Comparison of ENCODE assay signal across 34 mouse cellular contexts in the genomic region with DNA sequence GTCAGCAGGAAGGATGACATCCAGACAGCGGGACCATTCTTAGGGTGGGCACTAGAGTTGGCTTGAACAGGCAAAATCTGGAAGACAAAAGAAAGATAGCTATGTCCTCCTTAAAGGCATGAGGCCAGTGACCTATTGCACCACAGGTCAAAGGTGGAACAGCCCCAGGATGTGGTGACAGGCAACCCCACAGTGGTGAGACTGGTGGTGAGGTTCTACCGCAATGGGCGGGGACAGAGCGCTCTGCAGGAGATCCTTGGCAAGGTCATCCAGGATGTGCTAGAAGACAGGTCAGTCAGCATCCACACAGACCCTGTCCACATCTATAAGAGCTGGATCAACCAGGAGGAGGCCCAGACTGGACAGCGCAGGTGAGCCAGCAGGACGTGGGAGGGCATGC. TPM values are rescaled to one million over a fixed set of nuclear protein-coding genes. Genes with fewer than 3 reads are reported as not detected.
DNase-seq lines count a peak whose midpoint lies in the region; ATAC-seq and TF ChIP-seq lines count a peak whose summit lies in the region.
"Had no signal": no experiment of that assay in that cellular context is flagged by ENCODE, and none has a peak within 500 bp of the region (broad histone marks: within the 10 kb centered on the region; RNA-seq: fewer than 3 reads in every experiment).

No protein-coding gene starts in this region.

- no peaks in the 10 kb centered on the region for H3K27me3 ChIP-seq in intestine, embryonic 15.5 days (replicated peaks)
- H3K27me3 ChIP-seq in intestine, postnatal 0 days (replicated peaks; ENCODE audit: control insufficient read depth, insufficient read depth, low read length): no peaks in the 10 kb centered on the region
- H3K27me3 ChIP-seq: embryonic facial prominence, embryonic 12.5 days; embryonic facial prominence, embryonic 15.5 days; heart, embryonic 15.5 days had no signal

- TF ChIP-seq CTCF in intestine, postnatal 0 days (IDR thresholded peaks at IDR 0.05; ENCODE audit: low read depth): no peak
- TF ChIP-seq CTCF in lung, adult 2 months (IDR thresholded peaks at IDR 0.05; ENCODE audit: insufficient read depth, low read length): no peak

- H3K9me3 ChIP-seq in intestine, embryonic 15.5 days: no peaks in the 10 kb centered on the region
- H3K9me3 ChIP-seq in intestine, postnatal 0 days (ENCODE audit: control insufficient read depth): no peaks in the 10 kb centered on the region
- H3K9me3 ChIP-seq: embryonic facial prominence, embryonic 12.5 days; embryonic facial prominence, embryonic 15.5 days; heart, embryonic 15.5 days had no signal

- peaks cover 53% of the 10 kb centered on the region for H3K36me3 ChIP-seq in intestine, embryonic 15.5 days
- H3K36me3 ChIP-seq in intestine, postnatal 0 days (ENCODE audit: control insufficient read depth, insufficient read depth): peaks cover 78% of the 10 kb centered on the region

- H3K27ac ChIP-seq in intestine, embryonic 15.5 days: no peak overlapping the region
- H3K27ac ChIP-seq in intestine, postnatal 0 days (ENCODE audit: low read depth, low read length): no peak overlapping the region
- H3K27ac ChIP-seq: embryonic facial prominence, embryonic 12.5 days; embryonic facial prominence, embryonic 15.5 days; gastrocnemius, adult 2 months; heart, embryonic 15.5 days; hindbrain, embryonic 14.5 days had no signal

- H3K4me1 ChIP-seq in intestine, embryonic 15.5 days (replicated peaks): no peaks in the 10 kb centered on the region
- no peaks in the 10 kb centered on the region for H3K4me1 ChIP-seq in intestine, postnatal 0 days (replicated peaks; ENCODE audit: control insufficient read depth, insufficient read depth, low read length)
- no peaks in the 10 kb centered on the region for H3K4me1 ChIP-seq in lung, adult 2 months (ENCODE audit: control insufficient read depth, insufficient read depth, low read length)
- H3K4me1 ChIP-seq: embryonic facial prominence, embryonic 12.5 days; embryonic facial prominence, embryonic 15.5 days had no signal

- H3K9ac ChIP-seq in intestine, embryonic 15.5 days: no peak overlapping the region
- H3K9ac ChIP-seq in intestine, postnatal 0 days (ENCODE audit: low read depth, low read length): no peak overlapping the region
- H3K9ac ChIP-seq: embryonic facial prominence, embryonic 12.5 days; embryonic facial prominence, embryonic 15.5 days; forebrain, postnatal 0 days; heart, embryonic 15.5 days; hindbrain, embryonic 14.5 days had no signal

- ATAC-seq in intestine, embryonic 15.5 days: 0 out of 2 replicates have a peak, but pooled peaks have one; percentile 12
- ATAC-seq in intestine, postnatal 0 days: no peak
- ATAC-seq in megakaryocyte progenitor cell, adult 5-6 weeks (replicated peaks; ENCODE audit: poor library complexity): no peak
- ATAC-seq: forebrain, embryonic 14.5 days; forebrain, postnatal 0 days had no signal

- TF ChIP-seq POLR2A in lung, adult 2 months (IDR thresholded peaks at IDR 0.05; ENCODE audit: borderline replicate concordance, extremely low read depth, low read depth, low read length): no peak

- no peak overlapping the region for H3K4me3 ChIP-seq in intestine, embryonic 15.5 days (replicated peaks)
- H3K4me3 ChIP-seq in intestine, postnatal 0 days (ENCODE audit: low read depth, low read length): no peak overlapping the region
- H3K4me3 ChIP-seq in lung, adult 2 months (replicated peaks; ENCODE audit: extremely low read depth, low read depth, low read length): no peak overlapping the region
- H3K4me3 ChIP-seq: embryonic facial prominence, embryonic 12.5 days; embryonic facial prominence, embryonic 15.5 days; gastrocnemius, adult 2 months; heart, embryonic 15.5 days had no signal

- WGBS in intestine, embryonic 15.5 days: 95% methylated on average over 6 of the region's 6 CpGs
- WGBS in intestine, postnatal 0 days: 97% methylated on average over 6 of the region's 6 CpGs
- WGBS in lung, adult 2 months: 96% methylated on average over 6 of the region's 6 CpGs

- peak; percentile 49 for DNase-seq in 416B (ENCODE audit: low read depth)
- peak; percentile 5 for DNase-seq in T-cell, adult 2 months (ENCODE audit: low spot score)
- DNase-seq in natural killer cell, adult 2 months (ENCODE audit: low spot score in 2 of 2): peak; percentile 27 to 56
- no peak for DNase-seq in cerebellum, adult 9-10 months
- DNase-seq in lung, adult 2 months: no peak
- DNase-seq: adrenal gland, postnatal 10 days; adrenal gland, postnatal 36 days; cerebellum, adult 11 months; cerebellum, adult 8-10 months; cerebellum, postnatal 14 days; forebrain, postnatal 0 days; gastrocnemius, adult 2 months; gastrocnemius, postnatal 14 days; heart, adult 11 months; heart, postnatal 14 days; heart, postnatal 4 days had no signal

- no peak overlapping the region for H3K4me2 ChIP-seq in intestine, embryonic 15.5 days (replicated peaks)
- H3K4me2 ChIP-seq in intestine, postnatal 0 days (replicated peaks; ENCODE audit: low read depth): no peak overlapping the region
- H3K4me2 ChIP-seq: embryonic facial prominence, embryonic 12.5 days; embryonic facial prominence, embryonic 15.5 days; heart, embryonic 11.5 days; heart, embryonic 15.5 days; hindbrain, embryonic 14.5 days had no signal

RNA-seq across cellular contexts. Expression of a gene that starts 27.4 kb away (rescaled TPM):
- polyA plus RNA-seq in intestine, embryonic 15.5 days (2015; fragmentation: Nextera tagmentation; extraction: Ambion mirVana): 16.7 and 17.0 TPM in 2 replicates
- 4.3 TPM in 2 replicates for polyA plus RNA-seq in intestine, postnatal 0 days (2015; fragmentation: Nextera tagmentation; extraction: Ambion mirVana)
- 14.1 and 14.2 TPM in 2 replicates for total RNA-seq in megakaryocyte progenitor cell, adult 5-6 weeks (2015)
- total RNA-seq in megakaryocyte progenitor cell, adult 5-6 weeks (2017): 21.4 and 22.0 TPM in 2 replicates
- polyA plus RNA-seq in lung, adult 2 months (2012; rRNA removed): 1.8 and 2.5 TPM in 2 replicates

RNA-seq across cellular contexts. Expression of a gene that starts 31.0 kb away (rescaled TPM):
- not detected in 2 replicates for polyA plus RNA-seq in intestine, embryonic 15.5 days (2015; fragmentation: Nextera tagmentation; extraction: Ambion mirVana)
- polyA plus RNA-seq in intestine, postnatal 0 days (2015; fragmentation: Nextera tagmentation; extraction: Ambion mirVana): not detected in 2 replicates
- not detected in 2 replicates for total RNA-seq in megakaryocyte progenitor cell, adult 5-6 weeks (2015)
- total RNA-seq in megakaryocyte progenitor cell, adult 5-6 weeks (2017): not detected in 2 replicates
- not detected in 2 replicates for polyA plus RNA-seq in lung, adult 2 months (2012; rRNA removed)
- total RNA-seq: adrenal gland, adult 18-20 months; adrenal gland, postnatal 10 days; adrenal gland, postnatal 36 days; ES-E14; gastrocnemius, adult 2 months; gastrocnemius, postnatal 14 days; gastrocnemius, postnatal 4 days; heart, adult 8-10 months; heart, postnatal 14 days; heart, postnatal 4 days had no signal
- polyA plus RNA-seq: C2C12; forebrain, embryonic 11.5 days; forebrain, embryonic 14.5 days; forebrain, postnatal 0 days; frontal cortex, adult 2 months; heart, embryonic 11.5 days; heart, embryonic 15.5 days; hindbrain, embryonic 11.5 days; hindbrain, embryonic 14.5 days; intestine, embryonic 14.5 days had no signal

RNA-seq across cellular contexts. Expression of a gene that starts 33.0 kb away (rescaled TPM):
- 19.7 and 20.8 TPM in 2 replicates for polyA plus RNA-seq in intestine, embryonic 15.5 days (2015; fragmentation: Nextera tagmentation; extraction: Ambion mirVana)
- polyA plus RNA-seq in intestine, postnatal 0 days (2015; fragmentation: Nextera tagmentation; extraction: Ambion mirVana): 15.8 and 16.2 TPM in 2 replicates
- total RNA-seq in megakaryocyte progenitor cell, adult 5-6 weeks (2015): 82.5 and 95.7 TPM in 2 replicates
- 49.6 and 52.8 TPM in 2 replicates for total RNA-seq in megakaryocyte progenitor cell, adult 5-6 weeks (2017)
- 87.0 and 94.3 TPM in 2 replicates for polyA plus RNA-seq in lung, adult 2 months (2012; rRNA removed)

RNA-seq across cellular contexts. Expression of a gene that starts 50.8 kb away (rescaled TPM):
- polyA plus RNA-seq in intestine, embryonic 15.5 days (2015; fragmentation: Nextera tagmentation; extraction: Ambion mirVana): 152 and 167 TPM in 2 replicates
- 109 and 118 TPM in 2 replicates for polyA plus RNA-seq in intestine, postnatal 0 days (2015; fragmentation: Nextera tagmentation; extraction: Ambion mirVana)
- 44.2 and 67.8 TPM in 2 replicates for total RNA-seq in megakaryocyte progenitor cell, adult 5-6 weeks (2015)
- total RNA-seq in megakaryocyte progenitor cell, adult 5-6 weeks (2017): 39.6 and 41.4 TPM in 2 replicates
- 90.5 and 117 TPM in 2 replicates for polyA plus RNA-seq in lung, adult 2 months (2012; rRNA removed)

Comparison
In these comparisons a context has a peak if more than half of its experiments do, and no peak if none do; other contexts are left out.
1. DNase-seq: peak in 416B (single experiment), T-cell, adult 2 months (single experiment) and natural killer cell, adult 2 months (2 of 2); none in cerebellum, adult 9-10 months (single experiment) and lung, adult 2 months (single experiment).